Mouse (Mus musculus) layer of hippocampus, adult 11-12 months (tissue): ENCODE results near the gene Leo1.
"Not testable (repeated sequence)": the region's sequence is repeated elsewhere in the genome, so short reads cannot be mapped to it uniquely, and the experiment has no call there.

Experiments
- DNase-seq: peaks from one replicate; pipeline ENCODE4 v3.0.0; 2022; ENCODE audit warnings: low spot score

The Leo1 gene

GRCm38 (mm10) chr9:75468297-75468696, 27.0 kb downstream of the Leo1 start:
- DNase-seq: no peak

- no peak for DNase-seq
Measured at GRCm38 (mm10) chr9:75477212-75477611, 35.9 kb downstream of the Leo1 start.

- DNase-seq: peak; percentile 36
Measured at GRCm38 (mm10) chr9:75479106-75479725, 37.9 kb downstream of the Leo1 start.

GRCm38 (mm10) chr9:75480536-75481075, 39.3 kb downstream of the Leo1 start:
- DNase-seq: peak; percentile 15

GRCm38 (mm10) chr9:75485231-75485630, 43.9 kb downstream of the Leo1 start:
- no peak for DNase-seq

- not testable (repeated sequence) for DNase-seq
Measured at GRCm38 (mm10) chr9:75488255-75488654, 46.9 kb downstream of the Leo1 start.

- DNase-seq: no peak
Measured at GRCm38 (mm10) chr9:75494407-75495005, 53.2 kb downstream of the Leo1 start.

- no peak for DNase-seq
Measured at GRCm38 (mm10) chr9:75495945-75496344, 54.6 kb downstream of the Leo1 start.

GRCm38 (mm10) chr9:75498571-75498970, 57.2 kb downstream of the Leo1 start:
- no peak for DNase-seq

GRCm38 (mm10) chr9:75504311-75504710, 63.0 kb downstream of the Leo1 start:
- DNase-seq: peak; percentile 21

GRCm38 (mm10) chr9:75511236-75511939, 70.1 kb downstream of the Leo1 start:
- DNase-seq: no peak

GRCm38 (mm10) chr9:75515464-75516113, 74.3 kb downstream of the Leo1 start:
- peak; percentile 62 for DNase-seq
